Mouse (Mus musculus) limb, embryonic 11.5 days (tissue): ENCODE measurements at regions not wholly inside any gene's neighbourhood (a gene's known extent, or its start where the extent isn't known, plus 50 kb on each side); places are given as distances from the start of the nearest gene placed in this dataset.

Source experiments
- ATAC-seq: fragments of 200-750 bp; cut with Nextera tagmentation; 2 replicates; pipeline ENCODE4 v1.8.0; 2017; ENCODE audit warnings: low read depth; ENCODE audit not compliant: insufficient number of reproducible peaks, low FRiP score, low TSS enrichment
- DNase-seq: peaks from one replicate; pipeline ENCODE4 v3.0.0-alpha.2; 2015; ENCODE audit warnings: low spot score
- H3K27ac ChIP-seq: fragments of 300-500 bp; sonication (generic); replicated peaks from 2 replicates; pipeline ENCODE4 v1.5.1; 2014; ENCODE audit warnings: low read depth, mild to moderate bottlenecking, low read length
- H3K27me3 ChIP-seq: fragments of 300-500 bp; sonication (generic); 2 replicates; pipeline ENCODE4 v1.6.1; 2014; ENCODE audit warnings: mild to moderate bottlenecking, low read length, mixed read lengths; ENCODE audit not compliant: control insufficient read depth, insufficient read depth
- H3K36me3 ChIP-seq: fragments of 300-500 bp; sonication (generic); 2 replicates; pipeline ENCODE4 v1.6.1; 2014; ENCODE audit warnings: mild to moderate bottlenecking, low read length, moderate library complexity, mixed read lengths; ENCODE audit not compliant: control insufficient read depth, insufficient read depth
- H3K4me1 ChIP-seq: fragments of 300-500 bp; sonication (generic); 2 replicates; pipeline ENCODE4 v1.6.1; 2014; ENCODE audit warnings: low read length, mixed read lengths; ENCODE audit not compliant: control insufficient read depth, insufficient read depth
- H3K4me2 ChIP-seq: fragments of 300-500 bp; sonication (generic); 2 replicates; pipeline ENCODE4 v1.6.1; 2014; ENCODE audit warnings: low read depth, mild to moderate bottlenecking, moderate library complexity; ENCODE audit not compliant: severe bottlenecking
- H3K4me3 ChIP-seq: fragments of 300-500 bp; sonication (generic); 2 replicates; pipeline ENCODE4 v1.5.1; 2014; ENCODE audit warnings: low read depth, low read length
- H3K9ac ChIP-seq: fragments of 300-500 bp; sonication (generic); 2 replicates; pipeline ENCODE4 v1.6.1; 2014; ENCODE audit warnings: mild to moderate bottlenecking, low read length
- H3K9me3 ChIP-seq: fragments of 300-500 bp; sonication (generic); 2 replicates; pipeline ENCODE4 v1.6.1; 2016; ENCODE audit warnings: low read length; ENCODE audit not compliant: control insufficient read depth
- WGBS: fragments of 180-500 bp; shearing (Covaris S2); extraction: QIAGEN DNeasy Blood & Tissue Kit; methylation state at CpG from one replicate; pipeline ENCODE4 v1.1.7; 2014; 5-methylcytosine and 5-hydroxymethylcytosine counted together

GRCm38 (mm10) chr10:42102320-42102719 is 84.1 kb upstream of the Armc2 start:
- Histone ChIP-seq H3K4me1 (no peaks in the 10 kb centered on the region), H3K4me3 (no peak overlapping the region), H3K27me3 (no peaks in the 10 kb centered on the region), H3K9me3 (no peaks in the 10 kb centered on the region), H3K27ac (no peak overlapping the region), H3K4me2 (no peak overlapping the region), H3K36me3 (no peaks in the 10 kb centered on the region), H3K9ac (no peak overlapping the region)
- ATAC-seq (no peak), DNase-seq (no peak)
- WGBS, result 84% methylated on average over 8 of the region's 8 CpGs

DNA sequence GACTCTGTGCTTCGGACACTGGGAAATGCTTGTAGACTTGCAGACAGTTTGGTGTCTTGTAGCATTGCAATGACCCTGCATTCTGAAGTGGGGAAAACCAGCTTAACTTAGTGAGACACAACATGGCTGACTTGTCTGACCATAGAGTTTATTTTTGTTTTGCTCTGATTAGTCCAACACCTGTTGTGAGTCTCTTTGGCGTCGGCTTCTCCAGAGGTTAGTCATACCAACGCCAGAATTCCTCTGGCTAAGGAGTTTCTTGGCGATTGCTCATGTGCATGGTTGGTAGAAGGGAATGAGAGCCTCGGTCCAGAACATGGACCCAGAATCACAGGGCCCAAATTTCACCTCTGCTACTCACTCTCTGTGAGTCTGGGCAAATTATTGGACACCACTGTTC is 82.9 kb upstream of the Armc2 start:
- 86% methylated on average over 6 of the region's 6 CpGs for WGBS
- Histone ChIP-seq H3K4me1 (no peaks in the 10 kb centered on the region), H3K4me2 (no peak overlapping the region), H3K36me3 (no peaks in the 10 kb centered on the region), H3K27me3 (no peaks in the 10 kb centered on the region), H3K9me3 (no peaks in the 10 kb centered on the region), H3K9ac (no peak overlapping the region), H3K27ac (no peak overlapping the region), H3K4me3 (no peak overlapping the region)
- no peak for ATAC-seq
- DNase-seq, result no peak

GRCm38 (mm10) chr10:42096924-42097323 is 78.7 kb upstream of the Armc2 start:
- Histone ChIP-seq H3K4me2 (no peak overlapping the region), H3K9ac (no peak overlapping the region), H3K4me1 (no peaks in the 10 kb centered on the region), H3K36me3 (no peaks in the 10 kb centered on the region), H3K27ac (no peak overlapping the region), H3K27me3 (no peaks in the 10 kb centered on the region), H3K4me3 (no peak overlapping the region), H3K9me3 (no peaks in the 10 kb centered on the region)
- WGBS, result 85% methylated on average over 6 of the region's 6 CpGs
- DNase-seq, result no peak
- ATAC-seq, result no peak

DNA sequence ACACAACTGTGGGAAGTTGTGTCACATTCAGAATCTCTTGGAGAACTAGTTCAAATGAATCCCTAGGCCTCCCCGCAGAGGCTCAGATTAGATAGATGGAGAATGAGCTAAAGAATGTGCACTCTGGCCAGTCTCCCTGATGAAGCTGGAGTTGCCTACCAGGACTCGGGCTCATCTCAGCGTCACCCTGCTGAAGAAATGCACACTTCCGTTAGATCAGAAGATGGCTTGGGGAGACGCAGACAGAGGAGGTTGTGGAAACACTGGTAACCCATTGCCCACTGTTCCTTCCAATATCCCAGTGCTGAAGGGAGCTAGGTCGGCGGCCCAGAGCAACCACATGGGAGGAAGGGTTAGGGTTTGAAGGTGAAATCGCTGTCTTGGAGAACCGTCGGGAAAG is 77.7 kb upstream of the Armc2 start:
- H3K36me3 ChIP-seq, result no peaks in the 10 kb centered on the region
- no peak for ATAC-seq
- H3K27me3 ChIP-seq, result no peaks in the 10 kb centered on the region
- H3K4me1 ChIP-seq, result no peaks in the 10 kb centered on the region
- H3K4me2 ChIP-seq, result no peak overlapping the region
- 94% methylated on average over 10 of the region's 10 CpGs for WGBS
- H3K9ac ChIP-seq, result no peak overlapping the region
- no peak overlapping the region for H3K4me3 ChIP-seq
- H3K27ac ChIP-seq, result no peak overlapping the region
- H3K9me3 ChIP-seq, result no peaks in the 10 kb centered on the region
- DNase-seq, result no peak

DNA sequence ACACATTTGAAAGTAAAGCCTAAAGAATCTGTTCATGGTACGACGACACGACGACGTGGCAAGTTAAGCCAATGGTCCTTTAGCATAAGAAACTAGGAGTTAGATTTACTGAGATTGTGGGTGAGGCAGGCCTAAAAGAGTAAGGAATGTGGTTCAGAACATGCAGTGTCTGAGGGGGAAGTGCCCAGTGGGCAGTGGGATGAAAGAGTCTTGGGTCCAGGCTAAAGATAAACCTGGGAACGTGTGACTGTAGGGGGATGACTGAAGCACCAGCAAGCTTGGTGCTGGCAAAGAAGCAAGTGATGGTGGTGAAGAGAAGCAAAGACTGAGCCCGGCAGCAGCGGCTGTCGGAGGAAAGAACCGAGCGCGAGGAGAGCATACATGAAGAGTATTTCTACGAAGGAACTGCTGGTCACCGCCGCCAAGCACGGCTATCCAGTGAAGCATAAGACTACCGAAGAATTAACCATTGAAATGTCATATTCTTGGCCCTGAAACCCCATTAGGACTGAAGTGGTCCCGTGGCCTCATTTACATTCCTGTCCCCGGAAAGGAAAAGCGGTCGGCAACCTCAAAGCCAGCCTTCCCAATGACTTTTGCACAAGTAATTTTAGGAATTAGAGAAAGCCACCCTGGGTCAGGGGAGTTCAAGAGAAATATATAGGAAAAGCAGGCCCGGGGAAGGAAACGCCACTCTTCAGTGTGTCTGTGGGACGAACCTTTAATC is 76.2 kb upstream of the Armc2 start:
- no peak overlapping the region for H3K27ac ChIP-seq
- WGBS, result 87% methylated on average over 24 of the region's 24 CpGs
- H3K4me2 ChIP-seq, result no peak overlapping the region
- H3K9ac ChIP-seq, result no peak overlapping the region
- H3K4me3 ChIP-seq, result no peak overlapping the region
- ATAC-seq (no peak), DNase-seq (no peak)
- no peaks in the 10 kb centered on the region for H3K9me3 ChIP-seq
- no peaks in the 10 kb centered on the region for H3K27me3 ChIP-seq
- peaks cover 4% of the 10 kb centered on the region; the same call in 1 of the 2 replicates for H3K4me1 ChIP-seq
- H3K36me3 ChIP-seq, result no peaks in the 10 kb centered on the region

DNA sequence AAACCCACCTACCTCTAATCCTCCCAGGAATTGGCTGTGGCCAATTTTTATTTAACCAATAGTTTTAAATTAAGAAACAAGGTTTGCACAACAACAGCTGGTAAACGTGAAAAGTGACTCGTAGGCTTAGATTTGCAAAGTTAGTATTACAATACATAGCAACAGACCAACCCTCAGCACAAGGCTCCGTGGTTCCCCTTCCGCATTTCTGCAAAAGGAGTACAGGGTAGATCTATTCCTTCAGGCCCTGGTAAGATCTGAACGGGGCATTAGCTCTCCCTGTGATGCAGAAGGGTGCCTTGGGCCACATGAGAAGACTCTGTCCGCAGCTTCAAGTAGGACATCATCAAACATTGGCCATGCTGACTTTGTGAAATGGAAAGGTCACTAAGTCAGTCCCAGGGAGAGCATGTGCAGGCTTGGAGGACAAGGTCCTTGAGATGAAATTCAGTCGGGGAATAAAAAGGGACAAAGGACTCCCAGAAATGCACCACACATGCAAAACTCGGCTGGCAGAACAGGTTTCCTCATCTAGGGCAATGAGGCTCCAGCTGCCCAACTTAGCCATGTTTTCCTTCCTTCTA is 75.0 kb upstream of the Armc2 start:
- H3K27me3 ChIP-seq, result no peaks in the 10 kb centered on the region

DNA sequence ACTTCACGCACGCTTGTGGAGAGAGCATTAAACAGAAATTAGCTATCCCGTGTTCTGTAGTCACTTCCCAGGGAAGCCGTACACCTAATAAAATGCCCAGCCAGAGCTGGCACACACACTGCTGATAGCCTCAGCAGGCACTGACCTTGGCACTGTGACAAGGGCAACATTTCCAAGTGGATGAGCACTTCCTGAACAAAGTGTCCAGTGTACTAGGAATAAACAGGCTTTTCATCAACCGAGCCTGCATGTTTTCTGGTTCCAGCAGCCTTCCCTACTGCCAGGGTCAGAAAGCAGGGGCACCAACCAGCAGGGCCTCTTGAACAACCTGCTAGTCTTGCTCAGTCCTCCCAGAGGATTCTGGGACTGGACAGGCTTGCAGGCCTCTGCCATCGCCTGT is 74.3 kb upstream of the Armc2 start:
- H3K27ac ChIP-seq, result no peak overlapping the region
- WGBS, result 72% methylated on average over 6 of the region's 6 CpGs
- H3K4me1 ChIP-seq, result peaks cover 7% of the 10 kb centered on the region; the same call in 1 of the 2 replicates
- no peaks in the 10 kb centered on the region for H3K36me3 ChIP-seq
- no peaks in the 10 kb centered on the region for H3K27me3 ChIP-seq
- no peak overlapping the region for H3K4me2 ChIP-seq
- H3K9ac ChIP-seq, result no peak overlapping the region
- DNase-seq (no peak), ATAC-seq (no peak)
- no peaks in the 10 kb centered on the region for H3K9me3 ChIP-seq
- H3K4me3 ChIP-seq, result no peak overlapping the region

More for the DNA sequence above, 75.0 kb upstream of the Armc2 start:
- no peaks in the 10 kb centered on the region for H3K36me3 ChIP-seq
- peaks cover 7% of the 10 kb centered on the region; the same call in 1 of the 2 replicates for H3K4me1 ChIP-seq
- H3K9ac ChIP-seq, result no peak overlapping the region
- ATAC-seq (no peak), DNase-seq (no peak)
- 87% methylated on average over 8 of the region's 8 CpGs for WGBS
- no peak overlapping the region for H3K4me3 ChIP-seq
- H3K9me3 ChIP-seq, result no peaks in the 10 kb centered on the region
- no peak overlapping the region for H3K27ac ChIP-seq
- no peak overlapping the region for H3K4me2 ChIP-seq

DNA sequence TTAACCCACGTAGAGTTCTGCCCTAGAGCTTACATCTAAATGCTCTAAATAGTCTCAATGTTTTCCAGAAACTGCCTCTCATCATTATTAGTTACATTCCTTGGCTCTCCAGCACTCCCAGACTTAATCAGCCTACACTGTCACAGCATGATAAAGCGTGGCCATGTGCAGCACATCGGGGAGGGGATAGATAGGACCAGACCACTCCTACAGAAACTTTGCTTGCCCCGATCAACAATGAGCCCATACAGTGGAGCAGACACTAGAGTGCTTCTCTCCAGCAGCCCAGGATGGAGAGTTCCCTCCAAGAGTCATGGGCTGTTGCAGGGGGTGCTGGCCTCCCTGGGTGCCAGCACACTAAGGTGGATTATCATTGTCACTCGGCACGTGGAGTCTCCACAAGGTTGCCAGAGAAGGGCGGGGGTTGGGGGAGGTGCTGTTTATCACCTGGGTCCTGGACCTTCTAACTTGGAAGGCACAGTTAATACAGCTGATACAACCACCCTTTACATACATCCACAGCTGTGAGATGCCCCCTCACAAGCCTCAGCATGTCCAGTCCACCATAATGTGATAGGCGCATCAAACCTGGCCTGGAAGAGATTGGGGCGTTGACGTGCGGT is 73.4 kb upstream of the Armc2 start:
- 85% methylated on average over 11 of the region's 11 CpGs for WGBS
- Histone ChIP-seq H3K27ac (no peak overlapping the region), H3K9me3 (no peaks in the 10 kb centered on the region), H3K4me3 (no peak overlapping the region), H3K36me3 (no peaks in the 10 kb centered on the region), H3K4me2 (no peak overlapping the region), H3K9ac (no peak overlapping the region), H3K4me1 (peaks cover 7% of the 10 kb centered on the region; the same call in 1 of the 2 replicates), H3K27me3 (no peaks in the 10 kb centered on the region)
- no peak for ATAC-seq
- no peak for DNase-seq
